Mouse (Mus musculus) cerebellum, adult 18-20 months (tissue): ENCODE measurements around the gene Cd83.

Experiments used
- DNase-seq, 2 experiments: peaks; one replicate each; pipeline ENCODE4 v3.0.0; 2021

Cd83 gene

GRCm38 (mm10) chr13:43774605-43775426 lies 9.8 kb upstream of the Cd83 start:
- DNase-seq, result no peak

DNA sequence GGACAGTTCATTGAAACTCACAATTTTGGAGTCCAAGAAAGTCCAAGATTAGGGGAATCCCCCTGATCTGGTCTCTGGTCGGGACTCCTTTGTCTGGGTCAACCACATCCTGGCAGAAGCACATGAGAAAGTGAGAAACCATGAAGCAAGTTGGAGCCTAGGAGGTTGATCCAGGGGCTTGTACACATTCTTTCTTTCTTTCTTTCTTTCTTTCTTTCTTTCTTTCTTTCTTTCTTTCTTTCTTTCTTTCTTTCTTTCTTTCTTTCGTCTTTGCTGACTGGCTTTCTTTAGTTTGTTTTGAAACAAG lies 9.2 kb upstream of the Cd83 start:
- no peak for DNase-seq

DNA sequence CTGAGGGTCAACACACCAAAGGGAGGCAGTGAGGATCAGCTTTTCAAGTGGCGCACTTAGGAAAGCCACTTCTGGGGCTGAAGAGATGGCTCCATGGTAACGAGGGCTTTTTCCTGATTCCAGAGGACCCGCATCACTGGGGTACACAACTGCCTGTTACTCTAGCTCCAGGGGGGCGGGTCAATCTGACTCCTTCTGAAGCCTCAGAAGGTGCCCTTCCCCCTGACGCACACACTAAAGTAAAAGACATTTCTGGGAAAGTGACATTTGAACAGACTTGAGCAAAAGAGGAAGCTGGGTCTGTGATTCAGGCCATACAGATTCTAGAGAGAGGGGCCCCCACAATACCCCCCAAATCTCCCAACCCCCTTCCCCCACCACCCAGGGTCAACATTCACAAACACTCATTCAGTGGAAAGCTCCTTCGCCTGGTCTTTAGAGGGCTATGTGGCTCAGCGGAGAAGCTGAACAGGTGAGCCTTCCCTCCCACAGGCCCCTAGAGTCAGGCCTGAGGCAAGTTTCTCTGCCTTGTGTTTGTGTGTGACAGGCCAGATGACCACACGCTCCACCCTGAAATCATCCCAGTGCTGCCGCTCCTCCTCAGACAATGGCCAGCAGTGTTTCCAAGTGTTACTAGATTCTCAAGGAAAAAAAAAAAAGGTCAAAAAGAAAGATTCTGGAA lies 7.1 kb upstream of the Cd83 start:
- DNase-seq, result no peak

GRCm38 (mm10) chr13:43778021-43778649 lies 6.4 kb upstream of the Cd83 start:
- no peak for DNase-seq

- DNase-seq, result no peak
These were observed 5.6 kb upstream of the Cd83 start for GRCm38 (mm10) chr13:43778971-43779370.

- no peak for DNase-seq
These were observed 4.5 kb upstream of the Cd83 start for GRCm38 (mm10) chr13:43780071-43780470.

- no peak for DNase-seq
These were observed 1.1 kb downstream of the Cd83 start for GRCm38 (mm10) chr13:43785712-43786072.

DNA sequence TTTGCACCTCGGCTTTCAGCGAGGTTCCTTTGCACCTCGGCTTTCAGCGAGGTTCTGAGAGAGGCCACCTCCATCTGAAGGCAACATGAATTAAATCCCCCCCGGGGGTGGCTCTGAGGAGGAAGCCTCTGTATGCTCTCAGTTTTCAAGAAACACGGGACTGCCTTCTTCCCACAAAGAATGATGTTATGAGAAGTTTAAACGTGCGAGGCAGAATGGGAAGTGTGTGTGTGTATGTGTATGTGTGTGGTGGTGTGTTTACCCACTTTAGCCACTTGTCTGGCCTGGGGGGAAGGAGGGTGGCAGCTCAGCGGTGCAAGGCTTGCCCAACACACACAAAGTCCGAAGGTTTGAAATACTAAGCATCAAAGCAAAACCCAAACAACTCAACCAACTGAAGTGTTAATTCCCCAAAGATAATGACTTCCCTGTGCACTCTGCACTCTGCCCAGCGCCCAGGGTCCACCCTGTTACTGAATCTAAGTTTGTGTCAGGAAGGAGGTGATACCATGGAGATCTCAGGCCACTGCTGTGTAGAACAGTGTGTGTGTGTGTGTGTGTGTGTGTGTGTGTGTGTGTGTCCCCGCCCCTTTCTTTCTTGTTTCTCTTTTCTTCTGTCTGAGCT lies 1.7 kb downstream of the Cd83 start:
- no peak for DNase-seq

- DNase-seq, result no peak
These were observed 2.7 kb downstream of the Cd83 start for GRCm38 (mm10) chr13:43787262-43787661.

- no peak for DNase-seq
These were observed 3.5 kb downstream of the Cd83 start for GRCm38 (mm10) chr13:43788071-43788470.

- no peak for DNase-seq
These were observed 4.5 kb downstream of the Cd83 start for GRCm38 (mm10) chr13:43788983-43789645.

- no peak for DNase-seq
These were observed 5.8 kb downstream of the Cd83 start for GRCm38 (mm10) chr13:43790229-43791001.

GRCm38 (mm10) chr13:43795334-43795733 lies 10.8 kb downstream of the Cd83 start:
- DNase-seq, result peak; percentile 48 to 49

DNA sequence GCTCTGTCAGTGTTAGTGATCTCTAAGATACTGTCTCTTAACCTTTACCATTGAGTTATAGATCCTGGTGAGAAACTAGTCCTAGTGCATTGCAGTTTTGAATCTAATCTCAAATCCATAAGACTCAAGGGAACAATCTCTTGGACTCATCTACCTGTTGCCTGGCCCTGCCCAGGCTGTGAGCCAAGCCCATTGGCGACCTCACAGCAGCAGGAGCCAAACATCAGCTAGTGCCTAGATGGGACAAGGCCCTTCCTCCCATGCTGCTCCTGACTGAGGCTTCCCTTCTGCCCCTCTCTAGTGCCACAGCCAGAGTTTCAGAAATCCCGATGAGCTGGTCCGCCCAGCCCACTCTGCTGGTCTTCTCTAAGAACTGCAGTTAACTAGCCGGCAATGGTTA lies 14.1 kb downstream of the Cd83 start:
- DNase-seq, result no peak

DNA sequence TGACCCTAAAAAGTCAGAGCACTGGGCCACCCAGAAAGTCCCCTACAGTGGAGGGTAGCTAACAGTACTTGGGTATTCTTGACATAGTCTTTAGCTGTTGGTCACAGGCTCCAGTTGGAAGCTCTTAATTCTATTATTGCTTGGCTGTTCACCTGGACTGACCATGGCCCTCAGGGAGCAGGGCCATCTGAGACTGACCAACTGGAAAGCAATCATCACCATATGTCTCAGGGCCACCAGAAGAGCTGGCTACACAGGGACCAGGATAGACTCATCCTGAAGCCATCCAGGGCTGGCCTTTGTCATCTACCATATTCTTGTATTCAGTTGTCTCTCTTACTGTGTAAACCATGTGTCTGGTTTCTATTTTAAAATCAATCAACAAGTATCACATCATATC lies 15.6 kb downstream of the Cd83 start:
- peak; percentile 45 to 64 for DNase-seq

GRCm38 (mm10) chr13:43801961-43802360 lies 17.4 kb downstream of the Cd83 start:
- no peak for DNase-seq

DNA sequence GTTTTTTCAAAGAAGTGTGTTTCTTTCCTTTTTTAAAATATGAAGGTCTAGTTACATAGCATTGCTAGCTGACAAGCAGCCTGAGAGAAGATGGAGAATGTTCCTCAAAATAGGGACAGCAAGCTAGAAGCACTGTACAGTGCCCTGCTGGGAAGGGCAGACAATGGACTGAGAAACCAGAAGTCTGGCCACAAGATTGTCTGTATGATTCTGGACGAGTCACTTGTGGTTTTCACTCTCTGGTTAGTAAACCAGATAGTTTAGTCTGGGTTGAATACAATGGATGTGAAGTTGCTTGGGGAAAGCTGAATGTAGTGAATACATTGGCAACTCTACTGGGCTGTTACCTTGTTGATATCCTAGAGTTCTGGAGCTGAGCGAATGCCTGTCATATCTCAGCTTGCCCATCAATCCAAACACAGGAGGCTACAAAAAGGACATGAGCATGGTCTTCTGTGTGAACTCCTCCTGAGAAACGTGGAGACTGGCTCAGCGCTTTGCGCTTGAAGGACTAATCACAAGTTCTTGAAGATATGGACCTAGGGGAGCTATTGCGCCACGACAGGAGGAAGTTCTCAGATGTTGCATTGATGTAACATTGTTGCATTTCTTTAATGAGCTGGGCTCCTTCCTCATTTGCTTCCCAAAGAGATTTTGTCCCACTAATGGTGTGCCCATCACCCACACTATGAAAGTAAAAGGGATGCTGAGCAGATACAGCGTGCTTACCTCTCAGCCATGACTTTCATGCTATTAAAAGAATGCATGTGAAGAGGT lies 18.0 kb downstream of the Cd83 start:
- no peak for DNase-seq

DNA sequence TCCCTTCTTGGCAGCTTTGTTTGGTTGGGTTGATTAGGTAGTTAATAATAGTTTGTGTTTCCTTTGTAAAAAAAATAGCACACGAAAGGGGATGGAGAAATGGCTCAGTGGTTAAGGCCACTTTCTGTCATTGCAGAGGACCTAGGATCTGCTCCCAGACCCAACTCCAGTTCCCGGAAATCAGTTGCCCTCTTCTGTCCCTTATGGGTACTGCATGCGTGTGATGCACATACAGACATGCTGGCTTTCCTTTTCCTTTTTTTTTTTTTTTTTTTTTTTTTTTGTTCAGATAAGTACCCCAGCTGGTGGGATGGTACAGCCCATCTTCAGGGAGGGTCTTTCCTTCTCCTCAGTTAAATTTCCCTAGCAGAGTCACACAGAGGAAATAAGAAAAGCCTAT lies 20.1 kb downstream of the Cd83 start:
- DNase-seq, result no peak

DNA sequence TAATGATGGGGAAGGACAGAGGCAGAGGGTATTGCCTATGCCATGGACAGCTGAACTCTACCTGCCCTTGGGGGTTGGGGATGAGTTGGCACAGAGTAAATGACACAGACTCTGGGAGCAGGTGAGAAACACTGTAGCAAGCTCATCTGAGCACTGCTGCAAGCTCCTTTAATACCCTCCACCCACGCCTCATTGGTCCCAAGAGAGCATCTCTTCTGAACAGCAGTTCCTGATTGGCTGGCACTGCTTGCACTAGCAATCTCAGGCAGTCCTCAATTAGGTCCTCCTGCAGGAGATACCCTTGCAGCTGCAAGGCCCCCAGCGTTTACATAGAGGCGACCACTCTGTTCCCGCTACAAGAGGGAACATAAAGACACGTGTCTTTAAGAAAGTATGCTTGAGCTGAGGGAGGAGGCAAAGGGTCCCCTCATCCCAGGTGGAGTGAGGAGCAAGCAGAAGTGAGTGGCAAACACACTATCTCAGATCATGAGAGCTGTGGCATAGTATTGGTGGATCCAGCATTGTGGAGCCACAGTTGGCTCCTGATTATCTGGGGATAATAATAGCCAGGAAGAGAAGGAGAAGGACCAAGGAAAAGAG lies 20.7 kb downstream of the Cd83 start:
- no peak for DNase-seq

DNA sequence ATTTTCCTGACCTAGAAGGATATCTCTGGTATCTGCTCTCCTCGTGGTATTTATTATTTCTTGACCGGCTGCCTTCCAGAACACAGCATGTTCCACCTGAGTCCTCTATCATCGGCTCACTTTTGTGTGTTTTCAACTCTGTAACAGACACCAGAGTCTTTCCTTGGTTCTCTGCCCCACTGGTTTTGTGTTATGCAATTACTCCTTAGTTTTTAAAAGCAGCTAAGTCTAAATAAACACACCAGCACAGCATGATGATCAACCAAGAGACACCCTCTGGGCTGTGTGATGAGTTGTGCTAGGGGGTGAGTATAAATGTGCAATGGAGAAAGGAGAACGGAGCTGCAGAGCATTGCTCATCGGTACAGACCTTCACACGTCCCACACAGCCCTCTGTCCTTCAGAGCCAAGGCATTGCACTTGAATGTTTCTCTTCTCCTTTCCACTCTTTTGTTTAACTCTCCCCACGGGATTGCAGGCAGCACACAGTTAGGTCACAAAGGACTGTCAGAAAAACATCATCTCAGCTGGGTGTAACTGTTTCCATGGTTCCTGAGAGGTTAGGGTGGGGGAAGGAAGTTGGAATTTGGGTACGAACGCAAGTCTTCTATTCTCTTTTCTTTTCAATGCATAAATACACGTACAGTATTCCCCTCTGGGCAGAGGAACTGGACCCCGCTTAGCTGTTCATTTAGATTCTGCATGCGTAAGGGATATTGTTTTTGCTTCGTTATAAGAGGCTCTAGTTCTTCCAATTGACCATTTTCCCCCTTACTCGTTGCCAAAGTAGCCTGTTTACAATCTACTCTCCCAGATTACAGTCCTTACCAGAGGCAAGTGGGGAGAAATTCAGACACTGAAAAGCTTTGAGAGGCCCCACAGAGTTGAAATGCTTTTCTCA lies 22.0 kb downstream of the Cd83 start:
- DNase-seq, result no peak
